Mouse (Mus musculus) urinary bladder, postnatal 4 days (tissue): ENCODE data around the gene Blmh.

ENCODE experiments used
- DNase-seq, 2 experiments: peaks; one replicate each; pipeline ENCODE4 v3.0.0; 2021 to 2022; ENCODE audit warnings: low spot score in 2 of 2

Gene Blmh

DNA sequence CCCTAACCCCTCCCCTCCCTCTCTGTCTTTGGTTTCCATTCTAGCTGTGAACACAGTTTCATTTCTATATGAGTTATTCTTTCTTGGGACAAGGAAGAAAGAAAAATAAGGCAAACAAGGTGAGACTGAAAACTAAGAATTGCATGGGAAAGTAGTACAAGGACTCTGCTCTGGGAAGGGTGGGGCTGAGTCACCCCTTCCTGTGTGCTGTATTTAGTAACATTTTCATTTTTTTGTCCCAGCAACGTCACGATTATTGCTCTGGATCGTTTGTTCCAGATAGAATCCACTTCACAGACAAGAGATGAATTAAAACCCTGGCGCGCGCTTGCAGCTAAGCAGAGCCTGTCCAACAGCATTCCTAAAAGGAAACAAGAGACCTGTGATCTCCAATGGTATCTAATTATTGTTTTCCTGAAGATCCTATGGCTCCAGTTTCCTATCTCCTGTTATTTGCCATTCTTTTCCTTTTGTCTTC, at the start of gene Blmh:
Gene Blmh, plus strand, starts transcription at position 51 of the 478 bp plus-strand sequence.
- no peak for DNase-seq

DNA sequence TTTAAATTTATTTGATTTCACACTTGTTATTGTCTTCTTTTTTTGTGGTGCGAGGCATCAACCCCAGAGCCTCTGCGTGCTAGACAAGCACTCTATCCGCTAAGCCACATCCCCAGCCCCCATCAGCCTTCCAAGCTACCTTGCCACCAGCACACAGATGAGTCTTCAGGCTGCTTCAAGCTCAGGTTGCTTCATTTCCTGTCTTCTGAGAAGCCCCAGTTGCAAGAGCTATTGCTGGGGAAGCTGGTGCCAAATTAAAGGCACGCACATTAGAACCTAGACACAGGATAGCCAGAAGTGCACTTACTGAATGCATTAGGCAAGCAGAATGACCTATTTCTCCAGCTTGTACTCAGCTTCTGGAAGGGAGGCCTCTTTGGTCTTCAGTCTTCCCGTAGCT, 44.8 kb upstream of the Blmh start:
- DNase-seq: no peak

DNA sequence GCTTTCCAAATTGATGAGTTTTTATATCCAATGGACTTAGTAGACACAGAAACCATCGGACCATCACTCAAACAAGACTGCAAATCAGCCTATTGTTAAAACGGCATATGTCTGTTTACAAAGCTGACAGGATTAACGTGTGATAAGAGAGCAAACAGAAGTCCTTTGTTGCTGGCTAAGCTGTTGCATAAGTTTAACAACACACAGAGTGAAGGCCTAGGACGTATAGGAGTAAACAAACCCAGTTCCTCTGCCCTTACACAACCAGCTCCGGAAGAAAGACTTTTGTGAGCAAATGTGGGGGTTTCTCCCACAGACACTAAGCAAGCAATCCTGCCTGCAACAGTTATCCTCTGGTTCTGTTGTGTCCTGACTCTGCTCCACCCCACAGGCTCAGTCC, 40.2 kb upstream of the Blmh start:
- no peak for DNase-seq

DNA sequence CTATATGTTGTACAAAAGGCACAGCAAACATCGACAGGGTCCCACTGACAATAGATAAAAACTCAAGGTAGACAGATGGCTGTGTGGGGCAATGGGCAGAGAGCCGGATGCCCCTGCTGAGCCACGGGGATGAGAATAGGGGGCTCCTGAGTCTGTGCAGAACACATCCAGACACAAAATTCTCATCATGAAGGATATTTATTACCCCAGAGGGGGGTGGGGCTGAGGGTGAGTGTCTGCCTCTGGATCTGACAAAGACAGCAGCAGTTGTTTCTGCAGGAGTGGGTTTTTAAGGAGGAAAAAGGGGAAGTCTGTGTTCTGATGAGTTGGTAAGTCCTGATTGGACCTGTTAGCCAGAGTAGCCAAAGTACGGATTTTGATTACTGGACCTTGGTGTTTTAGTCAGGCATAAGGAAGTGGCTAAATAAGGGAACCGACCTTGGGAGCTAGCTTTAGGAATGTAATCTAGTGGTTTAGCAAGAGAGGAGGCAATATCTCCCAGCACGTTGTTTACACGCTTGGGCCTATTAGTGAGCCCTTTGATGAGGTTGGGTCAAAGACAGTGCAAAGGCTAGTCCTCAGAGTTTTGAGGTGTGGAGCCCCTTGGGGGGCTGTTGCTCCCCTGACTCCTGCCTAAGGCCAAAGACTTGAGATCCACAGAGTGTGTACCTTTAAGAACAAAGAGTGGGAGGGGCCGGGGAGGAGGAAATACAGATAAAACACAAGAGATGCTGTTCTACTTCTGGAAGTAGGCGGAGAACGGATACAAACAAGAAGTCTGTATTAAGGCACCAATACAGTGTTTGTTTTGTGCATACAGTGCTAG, 35.1 kb upstream of the Blmh start:
- DNase-seq: no peak

DNA sequence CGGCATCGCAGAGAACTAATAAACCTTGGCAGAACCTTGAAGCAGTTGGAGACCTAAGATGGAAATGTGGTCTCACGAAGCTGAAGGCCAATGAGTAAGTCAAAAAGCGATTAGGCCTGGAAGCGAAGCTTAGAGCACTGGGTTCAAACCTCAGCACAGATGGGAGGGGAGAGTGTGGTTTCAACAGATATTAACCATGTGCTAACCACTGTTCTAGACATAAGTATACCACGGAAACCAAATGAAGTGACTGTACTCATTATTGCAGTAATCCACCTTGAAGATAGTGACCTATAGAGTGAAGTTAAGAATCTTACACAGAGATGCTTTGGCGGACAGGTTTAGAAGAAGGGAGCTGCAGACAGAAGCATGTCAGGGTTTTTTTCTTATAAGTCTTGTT, 33.4 kb upstream of the Blmh start:
- no peak for DNase-seq

DNA sequence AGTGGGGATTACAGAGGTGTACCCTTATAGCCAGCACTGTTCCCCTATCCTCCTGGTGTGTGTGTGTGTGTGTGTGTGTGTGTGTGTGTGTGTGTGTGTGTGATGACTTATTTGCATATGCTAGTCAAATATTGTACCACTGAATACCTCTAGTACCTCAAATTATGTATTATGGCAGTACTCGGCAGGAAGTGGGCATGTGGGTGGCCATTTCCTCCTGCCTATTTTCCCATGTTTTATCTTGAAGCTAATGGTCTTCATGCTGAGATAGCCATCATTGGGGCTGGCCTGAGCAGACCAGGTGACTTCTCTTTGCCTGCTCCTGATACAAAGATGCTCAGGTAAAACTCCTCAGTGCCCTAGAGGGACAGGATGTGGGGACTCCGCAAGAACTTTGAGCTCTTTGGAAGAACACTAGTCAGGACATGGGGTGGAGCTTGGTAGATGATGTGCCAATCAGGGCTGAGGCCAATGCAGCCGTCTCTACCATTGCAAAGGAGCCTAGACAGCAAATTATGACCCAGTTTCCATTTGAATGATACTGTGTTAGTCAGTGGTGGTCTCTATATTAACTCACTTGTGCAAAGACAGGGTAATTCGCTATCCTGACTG, 32.8 kb upstream of the Blmh start:
- DNase-seq: no peak

DNA sequence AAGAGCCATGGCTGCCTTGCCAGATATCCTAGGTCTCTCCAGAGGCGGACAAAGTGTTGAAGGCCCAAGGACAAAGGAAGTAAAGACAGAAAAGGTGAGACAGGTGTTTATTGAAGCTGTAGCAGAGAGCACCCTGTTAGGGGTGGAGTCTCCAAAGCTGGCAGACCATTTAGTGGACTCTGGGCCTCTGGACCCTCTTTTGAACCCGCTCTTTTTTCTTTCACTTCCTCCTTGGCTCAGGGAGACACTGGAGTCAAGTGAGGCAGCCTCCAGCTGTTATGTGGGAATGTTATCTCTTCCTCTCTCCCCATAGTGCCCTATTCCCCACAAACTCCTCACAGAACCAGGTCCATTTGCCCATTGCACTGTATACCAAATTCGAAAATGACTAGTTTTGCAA, 31.6 kb upstream of the Blmh start:
- no peak for DNase-seq

DNA sequence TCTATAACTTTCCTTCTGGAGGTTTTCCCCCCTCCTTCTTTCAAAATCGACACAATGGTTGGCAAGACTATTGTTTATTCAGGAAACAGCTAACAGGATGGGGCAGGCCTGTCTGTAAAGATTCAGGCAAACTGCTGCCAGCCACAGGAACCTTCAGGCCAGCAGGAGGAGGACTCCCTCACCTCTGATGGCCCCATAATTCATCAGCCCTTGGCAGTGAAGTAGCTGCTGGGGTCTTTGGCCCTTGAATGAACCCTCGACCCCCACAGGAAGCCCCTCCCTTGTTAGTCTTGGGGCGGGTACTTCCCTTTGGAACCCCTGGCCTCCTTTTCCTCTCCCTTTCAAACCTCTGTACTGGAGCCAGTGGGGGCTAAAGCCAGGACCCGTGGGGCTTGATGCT, 31.0 kb upstream of the Blmh start:
- DNase-seq: no peak

DNA sequence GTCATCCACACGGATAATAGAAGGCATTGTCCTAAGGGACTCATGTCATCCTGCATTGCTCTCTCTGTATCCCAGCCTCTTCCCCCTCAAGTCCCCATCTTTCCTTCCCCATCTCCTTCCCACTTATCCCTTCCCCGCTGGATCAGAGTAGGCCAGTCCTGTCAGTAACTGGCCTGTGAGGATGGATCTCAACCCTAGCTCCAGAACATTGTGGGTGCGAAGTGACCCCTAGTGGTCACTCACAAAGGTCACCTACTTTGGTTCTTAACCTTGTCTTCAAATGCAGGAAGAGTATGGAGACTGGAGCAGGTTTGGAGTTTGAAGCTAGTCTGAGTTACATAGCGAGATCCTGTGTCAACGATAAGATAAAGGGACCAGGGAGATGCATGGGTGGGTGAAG, 30.4 kb upstream of the Blmh start:
- DNase-seq: peak in 1 of 2 experiments; percentile 43

DNA sequence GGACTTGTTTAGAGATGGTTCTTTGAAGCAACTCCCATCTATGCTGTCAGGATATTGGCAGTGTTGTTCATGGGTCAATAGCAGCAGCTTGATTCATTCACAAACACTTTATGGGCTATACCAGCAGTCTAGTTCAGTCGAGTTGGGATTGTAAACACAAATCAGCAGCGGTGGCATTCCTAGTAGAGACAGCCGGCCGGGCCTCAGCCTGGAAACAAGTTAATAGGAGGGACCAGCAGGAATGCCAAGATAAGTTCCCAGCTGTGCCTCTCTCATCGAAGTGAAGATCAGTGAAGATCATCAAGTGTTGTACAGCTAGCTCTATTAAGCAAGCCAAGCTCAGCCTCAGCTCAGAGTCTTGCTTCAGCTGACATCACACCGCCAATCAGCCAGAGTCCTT, 28.2 kb upstream of the Blmh start:
- no peak for DNase-seq

DNA sequence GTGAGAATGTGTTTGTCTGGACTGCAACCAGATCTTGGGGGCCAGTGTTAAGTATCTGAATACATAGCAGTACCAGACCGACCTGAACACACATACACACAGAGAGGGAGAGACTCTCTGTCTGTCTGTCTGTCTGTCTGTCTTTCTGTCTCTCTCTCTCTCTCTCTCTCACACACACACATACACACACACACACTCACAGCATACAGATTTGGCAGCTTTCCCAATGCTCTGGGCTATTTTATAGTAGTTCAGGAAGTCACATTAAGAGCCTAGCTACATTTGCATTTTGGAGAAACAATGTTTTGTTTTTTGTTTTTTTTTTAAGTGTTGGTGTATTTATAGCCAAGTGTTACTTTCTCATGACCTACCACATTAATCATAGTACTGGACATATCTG, 27.5 kb upstream of the Blmh start:
- DNase-seq: no peak

DNA sequence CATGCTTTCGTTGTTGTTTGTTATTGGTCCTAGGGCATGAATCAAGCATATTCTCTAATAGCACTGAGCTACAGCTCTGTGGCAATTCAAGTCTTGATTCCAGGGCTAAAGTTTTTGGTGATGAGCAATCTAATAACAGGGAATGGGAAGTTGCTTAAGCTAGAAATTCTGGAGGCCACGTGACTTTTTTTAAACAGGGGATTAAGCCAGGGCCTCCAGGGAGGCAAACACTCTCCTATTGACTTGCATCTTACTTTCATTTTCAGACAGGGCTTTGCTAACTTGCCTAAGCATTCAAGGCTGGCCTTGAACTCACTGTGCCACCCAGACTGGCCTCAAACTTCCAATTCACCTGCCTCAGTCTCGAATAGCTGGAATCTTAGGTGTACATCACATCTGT, 26.7 kb upstream of the Blmh start:
- no peak for DNase-seq

DNA sequence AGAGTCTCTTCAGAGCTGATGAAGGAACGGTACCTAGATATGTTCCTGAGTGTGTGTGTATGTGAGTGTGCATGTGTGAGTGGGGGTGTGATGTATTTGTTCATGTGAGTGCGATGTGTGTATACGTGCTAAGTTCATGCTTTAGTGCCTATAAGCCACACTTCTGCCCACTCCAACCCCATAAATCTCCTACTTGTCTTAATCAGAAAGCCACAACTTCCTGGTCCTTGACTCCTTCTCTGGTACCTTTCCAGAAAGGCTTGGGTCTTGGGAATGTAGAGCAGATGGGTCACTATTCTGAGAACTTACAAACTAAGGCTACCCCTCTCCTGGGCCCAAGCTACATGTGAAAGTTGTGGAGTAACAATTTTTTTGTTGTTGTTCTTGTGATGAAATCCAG, 25.9 kb upstream of the Blmh start:
- no peak for DNase-seq

DNA sequence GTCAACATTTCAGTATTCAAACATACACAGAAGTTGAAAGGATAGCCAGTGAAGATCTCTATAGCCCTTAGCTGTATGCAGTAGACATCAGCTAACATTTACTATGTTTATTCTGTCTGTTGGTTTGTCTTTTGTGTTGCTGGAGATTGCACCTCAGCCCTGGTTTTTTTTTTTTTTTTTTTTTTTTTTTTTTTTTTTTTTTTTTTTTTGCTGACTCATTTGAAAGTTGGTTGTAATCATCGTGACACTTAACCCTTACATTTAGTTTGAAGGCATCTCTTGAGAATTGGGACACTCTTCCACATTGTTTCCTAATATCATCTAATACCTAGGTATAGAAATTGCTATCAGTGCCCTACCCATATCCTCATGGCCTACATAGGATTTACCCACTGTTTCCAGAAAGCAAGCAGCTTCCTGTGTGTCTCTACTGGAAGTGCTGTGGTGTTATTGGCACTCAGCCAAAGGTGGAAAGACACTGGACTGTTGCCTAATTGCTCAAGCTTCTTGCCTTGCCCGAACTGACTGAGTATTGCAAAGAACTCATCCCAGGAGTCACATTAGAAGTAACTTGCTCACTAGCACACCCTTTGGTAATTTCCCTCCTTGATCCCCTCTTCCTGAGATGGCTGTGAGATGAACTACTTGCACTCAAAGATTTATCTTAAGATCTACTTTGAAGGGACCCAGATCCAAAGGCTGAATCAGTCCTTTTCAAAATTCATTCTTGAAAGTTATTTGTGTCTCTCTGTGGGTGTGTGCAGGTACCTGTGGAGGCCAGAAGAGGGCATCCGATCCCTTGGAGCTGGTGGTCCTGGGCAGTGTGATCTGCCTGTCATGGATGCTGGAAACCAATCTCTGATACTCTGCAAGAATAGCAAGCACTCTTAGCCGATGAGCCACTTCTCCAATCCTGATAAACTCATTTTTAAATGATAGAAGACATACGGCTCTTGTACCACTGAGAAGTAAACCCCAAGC, 24.6 kb upstream of the Blmh start:
- no peak for DNase-seq

DNA sequence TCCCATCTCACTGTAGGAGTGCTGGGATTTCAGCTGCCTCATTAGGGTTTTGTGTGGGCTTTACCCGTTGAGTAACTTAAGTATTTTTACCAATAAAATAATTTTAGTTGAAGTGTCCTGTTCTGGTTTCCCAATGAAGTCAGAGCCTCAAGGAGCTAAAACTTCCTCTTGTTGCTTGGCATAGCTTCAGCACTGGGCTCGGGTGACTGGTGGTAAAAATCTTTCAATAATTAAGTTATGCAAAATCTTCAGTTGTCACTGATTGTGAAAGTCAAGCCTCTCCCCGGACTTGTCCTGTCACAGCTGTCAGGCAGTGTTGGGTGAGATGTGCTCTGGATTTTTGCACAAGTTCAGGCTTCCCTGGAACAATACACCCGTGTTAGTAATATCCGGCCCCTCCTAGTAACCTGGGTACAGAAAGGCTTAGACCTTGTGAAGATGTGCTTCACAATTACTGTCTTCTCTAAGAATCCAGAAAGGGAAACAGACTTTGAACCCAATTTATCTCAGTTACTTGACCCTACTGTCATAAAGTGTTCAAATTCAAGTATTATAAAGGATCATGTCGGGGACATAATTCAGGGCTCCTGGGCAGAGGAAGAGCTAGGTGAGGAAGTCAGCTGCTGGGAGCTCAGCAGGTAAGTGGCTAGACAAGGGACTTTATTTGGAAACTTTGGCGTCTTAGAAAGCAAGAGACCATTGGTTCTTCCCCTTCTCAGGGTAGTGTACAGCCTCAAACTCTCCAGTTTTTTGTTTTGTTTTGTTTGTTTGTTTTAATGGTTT, 22.8 kb upstream of the Blmh start, which contains the start of gene Tmigd1:
Gene Tmigd1, plus strand, starts transcription at position 581 of the 783 bp plus-strand sequence.
- no peak for DNase-seq

DNA sequence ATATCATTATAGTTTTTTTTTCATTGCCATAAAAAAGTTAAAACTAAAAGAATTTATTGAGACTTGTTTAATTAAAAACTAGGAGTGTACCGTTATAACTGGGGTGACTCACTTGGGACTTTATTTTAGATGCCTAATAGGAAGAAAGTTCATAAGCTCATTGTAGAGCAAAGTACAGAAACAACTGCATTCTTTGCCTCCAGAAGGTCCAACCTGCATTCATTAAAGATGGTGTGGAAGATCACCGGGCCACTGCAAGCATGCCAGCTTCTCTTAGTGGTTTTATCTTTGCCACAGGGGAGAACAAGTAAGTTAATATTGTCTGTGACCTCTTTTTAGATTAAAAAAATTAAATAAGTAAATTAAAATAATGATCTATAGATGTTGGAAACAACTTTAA, 20.3 kb upstream of the Blmh start:
- no peak for DNase-seq

DNA sequence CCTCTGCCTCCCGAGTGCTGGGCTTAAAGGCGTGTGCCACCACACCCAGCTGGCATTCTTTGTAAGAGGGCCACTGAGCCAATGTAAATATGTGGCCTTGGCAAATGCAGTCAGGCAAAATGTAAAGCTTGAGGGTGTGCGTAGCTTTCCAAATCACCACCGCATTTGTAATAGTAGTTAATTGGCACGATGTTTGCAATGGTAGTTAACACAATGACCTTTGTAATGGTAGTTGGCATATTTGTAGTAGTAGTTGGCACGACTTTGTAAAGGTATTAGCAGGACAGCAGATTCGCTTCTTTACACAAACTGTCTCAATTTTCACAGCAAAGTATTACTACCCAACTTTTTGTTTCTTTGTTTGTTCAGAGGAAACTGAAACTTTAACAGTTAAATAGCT, 16.0 kb upstream of the Blmh start:
- DNase-seq: no peak

DNA sequence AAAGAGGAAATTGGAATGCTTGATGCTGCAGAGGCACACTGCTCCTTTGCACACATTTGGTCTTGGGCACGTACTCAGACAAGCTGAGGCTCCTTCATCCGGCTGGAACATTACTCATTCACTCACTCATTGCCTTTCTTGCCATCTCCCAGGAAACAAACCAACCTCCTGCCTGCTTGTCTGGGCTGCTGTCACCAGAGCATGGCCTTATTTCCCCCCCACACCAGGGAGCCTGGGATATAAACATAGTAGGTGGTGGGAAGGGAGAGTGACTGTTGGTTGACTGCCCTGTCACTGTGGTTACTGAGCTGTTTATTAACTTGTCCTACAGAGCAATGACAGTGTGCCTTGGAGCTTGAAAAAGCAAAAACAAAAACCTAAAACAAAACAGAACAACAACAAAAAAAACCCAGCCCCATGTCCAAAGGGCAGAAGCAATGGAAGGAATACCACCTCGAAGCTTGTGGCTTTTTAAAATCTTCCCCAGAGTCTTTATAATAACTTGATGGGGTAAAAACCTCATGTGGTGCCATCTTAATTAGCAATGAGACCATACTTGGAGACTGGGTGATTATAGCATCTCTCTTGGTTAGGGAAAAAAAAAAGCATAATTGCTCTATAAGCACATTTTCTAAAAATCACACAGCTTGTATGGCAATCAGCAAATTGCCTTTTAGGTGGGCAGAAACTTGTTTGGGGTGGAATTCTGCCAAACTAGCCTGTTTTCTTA, 13.1 kb upstream of the Blmh start:
- no peak for DNase-seq

DNA sequence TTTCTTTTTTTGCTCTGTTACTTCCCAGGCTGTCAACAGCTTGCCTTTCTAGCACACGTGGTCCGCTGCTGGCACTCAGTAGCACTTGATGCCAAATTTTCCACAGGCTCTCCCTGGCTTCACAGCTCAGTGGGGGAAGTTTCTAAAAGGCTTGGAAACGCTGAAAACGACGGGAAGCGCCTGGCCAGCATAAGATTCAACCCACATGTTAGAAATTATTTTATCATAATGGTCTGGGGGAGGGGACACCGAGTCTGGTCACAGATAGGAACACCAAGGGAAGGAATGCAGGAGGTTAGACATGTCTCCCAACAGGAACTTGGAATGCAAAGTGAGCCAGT, 12.6 kb upstream of the Blmh start:
- DNase-seq: no peak

DNA sequence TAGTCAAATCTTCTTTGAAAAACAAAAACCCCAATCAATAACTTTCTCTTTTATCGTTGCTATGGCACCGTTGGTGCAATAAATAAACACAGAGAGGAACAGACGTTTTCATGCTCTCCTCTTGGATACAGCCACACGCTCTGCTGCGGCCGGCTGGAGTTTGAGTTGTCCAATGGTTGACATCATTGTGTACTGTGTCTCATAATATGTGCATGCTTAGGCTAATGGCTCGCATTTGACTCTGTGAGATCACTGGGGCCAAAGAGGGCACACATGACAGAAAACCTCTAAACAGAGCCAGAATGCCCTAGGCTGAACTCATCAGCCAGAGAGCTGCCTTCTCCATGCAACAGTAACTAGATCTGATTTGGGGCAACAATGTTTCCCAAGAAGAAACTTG, 10.2 kb upstream of the Blmh start:
- DNase-seq: no peak
